Mouse (Mus musculus): ENCODE measurements around the gene 4933402D24Rik.
A peak's percentile ranks its signal among the peaks of the same experiment; 100 is the strongest.

Gene 4933402D24Rik

DNA sequence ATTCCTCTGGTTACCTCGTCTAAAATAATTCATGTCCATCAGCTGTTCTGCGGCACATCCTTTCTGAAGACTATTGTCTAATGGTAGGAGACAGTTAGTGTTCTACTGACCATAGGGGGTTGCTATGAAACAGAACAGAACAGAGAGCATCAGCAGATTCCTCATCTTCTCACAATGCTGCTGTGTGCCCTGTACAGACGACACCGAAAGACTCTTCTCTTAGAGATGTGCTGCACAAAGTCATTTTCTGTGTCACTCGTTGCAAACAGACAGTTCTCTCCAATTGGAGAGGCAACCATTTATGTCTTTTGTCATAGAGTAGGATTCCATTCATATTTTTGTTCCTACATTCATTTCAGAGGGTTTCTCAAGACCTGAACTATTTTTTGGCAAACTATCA lies at the start of gene 4933402D24Rik:
4933402D24Rik (minus strand) TSS at position 101 of the 400 bp plus-strand sequence.
- DNase-seq (ENCODE audit: extremely low spot score, low spot score), result no peak

DNA sequence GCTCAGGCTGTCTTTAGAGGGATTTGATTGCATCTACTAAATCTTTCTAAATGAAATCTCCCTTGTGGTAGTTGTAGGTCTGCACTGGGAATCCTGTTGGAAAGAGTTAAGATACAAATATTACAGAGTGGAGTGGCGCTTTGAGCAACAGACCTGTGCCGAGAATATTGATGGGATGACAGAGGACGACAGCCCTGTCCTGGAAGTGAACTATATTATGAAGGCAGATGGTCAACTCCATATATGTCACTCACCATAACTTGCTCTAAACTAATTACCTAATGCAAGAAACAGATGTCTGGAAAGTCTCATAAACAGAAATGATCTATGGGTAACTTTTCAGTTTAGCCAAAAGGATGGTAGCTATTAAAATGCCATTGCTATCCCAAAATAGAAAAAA lies 39.5 kb upstream of the 4933402D24Rik start:
- DNase-seq (ENCODE audit: extremely low spot score, low spot score), result no peak

DNA sequence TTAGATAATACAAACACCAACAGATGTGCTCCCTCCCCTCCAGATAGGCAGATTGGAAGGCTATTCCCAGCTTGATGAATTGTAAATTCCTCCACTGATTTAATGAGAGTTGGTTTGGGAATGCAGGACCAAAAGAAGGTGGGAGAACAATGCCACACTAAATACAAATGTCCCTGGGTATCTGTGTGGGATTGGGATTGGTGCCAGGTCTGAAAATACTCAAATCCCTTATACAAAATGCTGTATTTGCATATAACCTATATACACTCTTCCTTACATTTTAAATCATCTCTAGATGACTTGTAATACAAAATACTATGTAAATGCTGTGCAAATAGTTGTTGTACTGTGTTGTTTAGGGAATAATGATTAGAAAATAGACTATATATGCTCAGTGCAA lies 36.0 kb upstream of the 4933402D24Rik start:
- DNase-seq (ENCODE audit: extremely low spot score, low spot score), result no peak

DNA sequence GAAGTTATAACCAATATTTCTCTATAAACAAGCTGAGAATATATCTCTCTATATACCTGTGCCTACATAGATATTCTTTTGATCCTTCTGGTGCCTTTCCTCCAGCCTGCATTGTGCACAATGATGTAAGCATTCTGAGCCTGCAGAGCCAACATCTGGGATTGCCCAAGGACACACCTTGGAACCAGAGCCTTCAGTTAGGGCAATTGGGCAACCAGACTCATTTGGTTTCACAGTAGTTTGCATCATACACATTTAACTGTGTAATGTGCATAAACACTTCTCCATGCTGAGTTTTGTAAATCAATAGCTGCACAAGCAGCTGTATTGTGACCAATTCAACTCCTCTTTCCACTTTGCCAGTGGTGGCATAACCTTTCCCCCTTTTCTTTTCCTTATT lies 25.3 kb upstream of the 4933402D24Rik start:
- DNase-seq (ENCODE audit: extremely low spot score, low spot score), result no peak

DNA sequence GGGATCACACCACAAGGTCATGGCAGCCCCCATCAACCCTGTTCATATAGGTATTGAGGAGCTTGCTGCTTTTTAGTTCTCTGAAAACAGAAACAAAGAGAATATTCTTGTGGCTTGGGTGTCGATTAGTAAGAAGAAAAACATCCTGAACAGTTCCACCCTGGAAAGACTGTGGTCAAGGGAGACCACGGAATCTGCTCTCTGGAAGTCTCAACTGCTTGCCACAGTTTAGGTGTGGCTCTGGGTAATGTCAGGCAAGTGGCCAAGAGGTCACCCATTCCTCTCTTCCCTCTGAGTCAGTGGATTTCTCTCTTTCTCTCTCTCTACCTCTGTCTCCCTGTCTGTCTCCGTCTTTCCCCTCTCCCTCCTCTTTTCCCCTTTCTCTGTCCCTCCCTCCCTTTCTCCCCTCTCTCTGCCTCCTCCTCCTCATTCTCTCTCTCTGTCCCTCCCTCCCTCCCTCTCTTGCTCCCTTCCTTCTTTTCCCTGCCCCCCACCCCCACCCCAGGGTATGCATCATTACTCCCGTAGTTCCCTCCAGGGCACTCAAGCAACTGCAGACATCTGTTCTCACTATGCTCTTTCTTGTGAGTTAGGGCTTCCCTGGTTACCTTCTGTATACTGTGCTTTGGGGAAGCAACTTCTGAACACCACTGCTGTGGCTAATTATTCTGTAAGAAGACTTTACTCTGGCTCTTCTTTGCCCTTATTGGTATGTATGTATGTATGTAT lies 8.0 kb upstream of the 4933402D24Rik start:
- no peak for DNase-seq (ENCODE audit: extremely low spot score, low spot score)

DNA sequence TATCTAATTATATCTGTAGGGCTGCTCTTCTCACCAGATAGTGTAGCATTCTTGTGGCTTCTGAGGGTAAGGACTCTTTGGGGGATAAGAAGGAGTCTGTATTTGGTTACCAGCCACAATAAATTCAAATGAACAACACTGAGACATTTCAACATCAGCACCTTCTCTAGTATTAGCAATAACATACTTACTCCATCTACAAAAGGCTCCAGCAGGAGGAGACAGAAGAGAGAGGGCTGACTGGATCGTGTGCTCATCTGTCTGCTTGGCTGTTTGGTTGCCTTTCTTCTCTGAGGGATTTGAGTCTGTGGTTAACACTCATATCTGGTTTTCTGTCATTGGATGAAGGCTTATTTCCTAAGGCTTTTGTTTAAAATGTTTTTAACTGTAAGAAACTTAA lies 7.3 kb upstream of the 4933402D24Rik start:
- DNase-seq (ENCODE audit: extremely low spot score, low spot score), result no peak

DNA sequence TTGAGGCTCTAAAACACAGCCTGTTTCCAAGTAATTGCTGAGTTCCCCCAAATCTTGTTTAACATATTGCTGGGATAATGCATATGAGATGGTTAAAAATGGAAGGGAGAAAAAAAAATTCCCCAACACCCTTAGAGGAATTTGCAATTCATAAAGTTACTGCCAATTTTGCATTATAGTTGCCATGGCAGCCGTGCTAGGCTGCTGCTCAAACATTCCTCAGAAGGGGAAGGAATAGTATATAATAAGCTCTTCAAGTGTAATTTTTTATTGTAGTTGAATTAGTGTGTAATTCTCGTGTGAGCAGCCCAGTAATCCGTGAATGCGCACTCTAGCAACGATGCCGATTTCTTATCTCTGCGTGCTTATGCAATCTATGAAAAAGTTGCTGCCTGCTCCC lies 1.2 kb upstream of the 4933402D24Rik start:
- no peak for DNase-seq (ENCODE audit: extremely low spot score, low spot score)

DNA sequence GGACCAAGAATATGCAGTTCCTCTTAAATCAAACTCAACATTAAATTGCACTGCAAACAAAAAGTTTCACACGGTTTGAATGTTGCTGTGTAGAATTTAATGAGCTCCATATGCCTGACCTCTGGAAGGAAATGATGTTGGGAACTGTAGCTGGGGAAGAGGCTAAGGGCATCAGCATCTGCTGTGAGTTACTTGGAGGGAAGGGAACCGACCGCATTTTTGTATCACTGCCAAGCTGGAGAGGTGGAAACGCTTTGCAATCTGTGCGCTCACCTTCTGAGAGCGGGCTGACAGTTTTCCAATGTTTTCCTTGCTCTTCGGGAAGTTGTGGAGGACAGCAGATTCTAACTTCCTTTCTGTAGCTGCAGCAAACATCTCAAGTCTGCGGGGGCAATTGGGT lies 955 bp downstream of the 4933402D24Rik start:
- DNase-seq (ENCODE audit: extremely low spot score, low spot score), result no peak

DNA sequence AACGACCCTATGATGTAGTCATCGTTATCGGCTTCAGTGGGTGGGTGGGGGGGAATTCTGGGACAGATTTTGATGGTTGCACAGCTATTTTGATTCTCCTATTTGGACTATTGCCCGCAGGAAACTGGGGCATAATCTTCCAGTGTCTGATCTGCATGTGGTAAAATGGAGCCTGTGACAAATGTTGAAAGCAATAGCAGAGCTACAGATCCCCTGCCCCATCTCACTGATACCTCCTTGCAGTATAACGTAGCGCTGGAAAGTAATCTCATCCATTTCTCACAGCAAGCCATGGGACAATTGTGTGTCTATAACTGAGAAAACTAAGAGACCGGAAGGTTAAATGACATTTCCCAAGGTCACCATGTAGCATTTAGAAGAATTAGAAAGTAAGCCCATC lies 4.7 kb downstream of the 4933402D24Rik start:
- DNase-seq (ENCODE audit: extremely low spot score, low spot score), result no peak

DNA sequence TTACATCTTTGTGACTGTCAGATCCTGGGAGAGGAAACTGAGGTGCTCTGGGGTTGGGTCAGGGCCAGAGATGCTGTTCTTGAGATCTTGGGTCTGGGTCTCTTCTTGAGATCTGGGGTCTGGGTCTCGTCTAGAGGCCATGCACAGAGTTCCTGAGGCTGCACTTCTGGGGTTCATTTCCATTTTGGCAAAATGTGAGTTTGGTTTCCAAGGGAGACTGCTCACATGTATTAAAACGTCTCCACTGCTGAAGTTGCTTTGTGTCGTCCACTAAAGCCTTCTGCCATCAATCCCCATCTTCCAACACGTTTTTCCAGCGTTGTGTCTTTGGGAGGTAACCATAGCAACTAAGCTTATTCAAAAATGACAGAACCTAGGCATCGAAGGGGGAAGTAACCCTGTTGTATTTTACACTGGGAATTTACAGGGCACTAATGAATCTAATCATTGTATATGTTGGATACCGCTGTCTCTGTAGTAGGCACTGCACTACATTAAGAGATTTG lies 5.1 kb downstream of the 4933402D24Rik start:
- DNase-seq (ENCODE audit: extremely low spot score, low spot score), result no peak

DNA sequence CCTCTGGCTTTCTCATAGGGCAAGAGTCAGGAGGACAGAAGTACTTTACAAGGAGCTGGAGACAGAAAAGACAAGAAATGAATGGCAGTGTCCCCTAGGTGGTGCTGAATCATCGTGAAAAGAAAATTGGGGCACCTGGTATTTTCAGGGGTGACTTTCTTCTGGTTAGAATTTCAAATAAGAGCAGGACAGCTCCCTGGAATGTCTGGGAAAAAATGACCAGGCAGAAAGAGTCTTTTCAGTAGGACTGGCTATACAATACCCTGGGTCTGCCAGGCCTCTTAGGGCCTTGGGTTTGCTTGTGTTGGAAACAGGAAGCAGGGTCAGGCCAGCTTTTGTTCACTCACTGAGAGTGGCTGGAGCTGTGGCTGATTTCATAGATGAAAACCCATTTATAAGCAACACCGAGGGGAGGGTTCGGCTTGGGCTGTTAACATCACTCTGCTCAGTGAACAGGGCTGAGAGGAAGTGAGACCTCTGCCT lies 5.8 kb downstream of the 4933402D24Rik start:
- DNase-seq (ENCODE audit: extremely low spot score, low spot score), result peak; percentile 63

DNA sequence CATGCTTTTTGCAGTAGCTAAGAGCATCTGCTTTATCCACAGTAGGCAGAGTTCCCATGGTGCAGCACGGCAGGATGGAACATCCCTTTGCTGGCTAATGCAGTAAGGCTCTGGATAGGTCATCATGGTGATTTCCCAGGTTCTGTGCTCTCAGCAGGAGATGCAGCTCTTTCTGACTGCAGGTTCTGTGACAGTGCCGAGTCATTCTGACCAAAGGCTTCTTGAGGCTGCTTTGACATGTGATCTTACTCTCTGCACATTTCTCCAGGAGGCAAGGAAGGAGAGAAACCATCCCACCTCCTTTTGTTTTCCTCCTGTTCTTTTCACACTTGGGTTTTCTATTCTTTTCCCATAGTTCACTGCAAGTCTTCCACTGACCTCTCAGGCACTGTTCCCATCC lies 13.1 kb downstream of the 4933402D24Rik start:
- no peak for DNase-seq (ENCODE audit: extremely low spot score, low spot score)

DNA sequence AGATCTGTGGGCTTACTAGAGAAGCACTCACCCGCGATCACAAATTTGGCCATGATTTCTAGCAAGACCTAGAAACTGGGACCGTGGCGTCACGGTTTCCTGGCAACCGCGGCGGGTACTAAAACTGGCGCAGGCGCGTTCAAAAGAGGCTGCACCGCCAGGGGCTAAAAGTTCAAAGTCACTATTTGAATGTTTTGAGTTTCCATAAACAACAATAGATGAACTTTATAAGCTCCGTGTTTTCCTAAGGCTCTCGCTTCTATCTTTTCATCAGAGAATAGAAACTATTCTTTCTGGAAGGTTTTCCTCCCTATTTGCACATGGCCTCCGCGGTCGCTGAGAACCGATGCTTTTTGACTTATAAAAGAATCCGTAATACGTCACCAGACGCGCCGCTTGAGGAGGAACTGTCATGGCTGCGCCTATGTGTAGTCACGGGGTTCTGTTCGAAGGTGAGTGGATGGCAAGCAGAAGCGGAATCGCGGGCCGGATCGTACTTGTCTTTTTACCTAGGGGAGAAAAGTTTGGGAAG lies 38.8 kb downstream of the 4933402D24Rik start, which contains the start of the genes Mdh1b and Fastkd2:
Mdh1b (minus strand) TSS at position 79 of the 532 bp plus-strand sequence.
Fastkd2 (plus strand) TSS at position 375 of the 532 bp plus-strand sequence.
- peak; percentile 82 for DNase-seq (ENCODE audit: extremely low spot score, low spot score)

DNA sequence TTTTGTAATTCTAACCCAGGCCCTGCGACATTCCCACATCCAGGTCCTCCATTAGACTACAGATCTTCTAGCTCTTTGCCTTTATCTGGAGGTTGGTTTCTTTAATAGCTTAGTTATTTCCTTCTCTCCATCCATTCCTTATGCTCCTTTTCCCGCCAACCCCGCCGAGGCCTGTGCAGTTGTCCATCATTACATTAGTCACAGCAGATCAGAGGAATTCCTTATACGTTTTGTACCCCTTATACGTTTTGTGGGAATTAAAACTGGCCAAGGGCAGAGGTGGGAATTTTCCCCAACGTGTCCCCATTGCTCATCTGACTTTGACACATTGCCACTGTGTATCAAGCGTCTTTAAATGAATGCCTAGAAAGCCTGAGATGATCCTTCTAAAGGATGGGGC lies 39.3 kb downstream of the 4933402D24Rik start:
- no peak for DNase-seq (ENCODE audit: extremely low spot score, low spot score)

DNA sequence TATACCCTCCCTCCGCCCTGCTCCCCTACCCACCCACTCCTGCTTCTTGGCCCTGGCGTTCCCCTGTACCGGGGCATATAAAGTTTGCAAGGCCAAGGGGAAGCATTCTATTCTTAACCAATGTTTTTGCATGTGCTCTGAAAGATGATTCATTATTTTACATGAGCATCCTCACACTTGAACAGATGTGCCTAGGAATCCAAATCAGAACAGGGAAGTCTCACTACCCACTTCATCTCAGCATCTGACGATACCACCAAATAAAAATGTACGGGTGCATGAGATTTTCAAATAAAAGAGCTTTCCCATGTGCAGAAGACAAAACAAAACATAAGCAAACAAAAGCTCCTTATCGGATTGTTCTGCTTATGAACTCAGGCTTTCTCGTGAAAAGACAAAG lies 48.9 kb downstream of the 4933402D24Rik start:
- no peak for DNase-seq (ENCODE audit: extremely low spot score, low spot score)

DNA sequence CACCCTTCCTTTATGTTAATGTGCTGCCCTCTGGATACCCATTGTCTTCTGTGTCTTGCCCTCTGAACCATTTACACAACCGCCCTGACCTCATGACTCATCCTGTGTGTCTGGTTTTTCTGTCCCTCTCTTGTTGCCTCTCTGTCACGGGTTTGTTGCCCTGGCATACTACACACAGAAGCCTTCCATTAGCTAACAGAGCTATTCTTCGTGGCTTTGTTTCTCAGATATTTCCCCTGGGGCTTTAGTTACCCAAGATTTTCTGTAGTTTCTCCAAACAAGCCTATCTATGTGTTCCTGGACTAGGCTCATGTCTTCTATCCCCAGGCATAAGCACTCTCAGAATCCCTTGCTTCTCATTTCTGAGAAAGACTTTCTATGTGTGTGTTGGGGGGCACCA lies 60.2 kb downstream of the 4933402D24Rik start:
- DNase-seq (ENCODE audit: extremely low spot score, low spot score), result no peak

DNA sequence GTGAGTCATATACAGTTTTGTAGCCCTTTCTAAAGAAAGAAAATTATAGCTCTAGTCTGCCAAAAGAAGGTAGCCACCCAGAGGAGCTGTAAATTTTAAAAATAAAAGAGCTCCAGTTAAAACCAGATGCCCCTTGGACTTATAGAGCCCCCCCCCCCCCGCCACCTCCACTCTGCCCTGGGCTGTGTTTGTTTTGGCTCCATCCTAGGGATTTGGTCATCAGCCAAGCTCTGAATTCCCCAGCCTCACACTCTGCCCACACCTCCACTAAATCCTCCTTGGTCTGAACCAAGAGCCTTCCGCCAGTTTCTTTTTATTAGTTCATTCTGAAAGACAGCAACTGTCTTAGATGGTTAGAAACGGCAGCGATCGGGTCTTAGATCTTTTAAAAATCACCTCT lies 63.3 kb downstream of the 4933402D24Rik start:
- DNase-seq (ENCODE audit: extremely low spot score, low spot score), result no peak
